Mouse (Mus musculus) gastrocnemius, postnatal 36 days (tissue): ENCODE results near the gene Apol11b. TPM values are rescaled to one million over a fixed set of nuclear protein-coding genes. Genes with fewer than 3 reads are reported as not detected.
"Not testable (repeated sequence)": the region's sequence is repeated elsewhere in the genome, so short reads cannot be mapped to it uniquely, and the experiment has no call there.

Source experiments
- DNase-seq, 2 experiments: peaks; one replicate each; pipeline ENCODE4 v3.0.0; 2022
- intact Hi-C: fragments of 180-260 bp; cut with DNase I; formaldehyde crosslinking; loops from one replicate; pipeline ENCODE4 v1.15.1; 2025
- long read RNA-seq, 2 experiments: library from polyadenylated mRNA; stranded (forward); transcript quantifications; one replicate each; pipeline ENCODE4 v2.0.0; 2021
- total RNA-seq, 2 experiments: library from RNA; stranded (reverse); gene quantifications; 2 replicates each; pipeline ENCODE4 v1.2.3; 2021

Gene Apol11b
- not detected for total RNA-seq
- long read RNA-seq, experiment 1: 0 reads
- long read RNA-seq, experiment 2, partial matches to known transcripts: 0 of 1 reads
- long read RNA-seq, experiment 2, other reads (novel, unspliced or antisense): 0 of 1 reads

DNA sequence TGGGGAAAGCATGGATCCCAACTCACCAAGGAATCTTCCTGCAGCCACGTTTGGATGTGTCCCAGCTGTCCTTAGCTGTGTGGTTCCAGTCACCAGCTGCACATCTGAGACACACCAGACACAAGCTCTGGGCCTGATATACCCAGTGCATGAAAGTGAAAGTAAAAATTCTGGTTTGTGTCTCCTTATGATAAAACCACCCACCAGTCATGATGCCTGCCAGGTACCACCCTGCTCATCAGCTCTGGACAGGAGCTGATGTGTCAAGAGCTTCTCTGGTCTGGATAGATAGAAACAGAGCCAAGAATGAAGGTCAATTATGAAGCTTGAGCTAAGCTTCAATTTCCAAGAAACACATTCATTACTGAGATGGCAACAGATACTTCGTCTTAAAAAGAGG is at the start of gene Apol11b:
Gene Apol11b, minus strand, starts transcription at position 111 of the 400 bp plus-strand sequence.
- intact Hi-C loops, DNase-seq: not testable (repeated sequence)

DNA sequence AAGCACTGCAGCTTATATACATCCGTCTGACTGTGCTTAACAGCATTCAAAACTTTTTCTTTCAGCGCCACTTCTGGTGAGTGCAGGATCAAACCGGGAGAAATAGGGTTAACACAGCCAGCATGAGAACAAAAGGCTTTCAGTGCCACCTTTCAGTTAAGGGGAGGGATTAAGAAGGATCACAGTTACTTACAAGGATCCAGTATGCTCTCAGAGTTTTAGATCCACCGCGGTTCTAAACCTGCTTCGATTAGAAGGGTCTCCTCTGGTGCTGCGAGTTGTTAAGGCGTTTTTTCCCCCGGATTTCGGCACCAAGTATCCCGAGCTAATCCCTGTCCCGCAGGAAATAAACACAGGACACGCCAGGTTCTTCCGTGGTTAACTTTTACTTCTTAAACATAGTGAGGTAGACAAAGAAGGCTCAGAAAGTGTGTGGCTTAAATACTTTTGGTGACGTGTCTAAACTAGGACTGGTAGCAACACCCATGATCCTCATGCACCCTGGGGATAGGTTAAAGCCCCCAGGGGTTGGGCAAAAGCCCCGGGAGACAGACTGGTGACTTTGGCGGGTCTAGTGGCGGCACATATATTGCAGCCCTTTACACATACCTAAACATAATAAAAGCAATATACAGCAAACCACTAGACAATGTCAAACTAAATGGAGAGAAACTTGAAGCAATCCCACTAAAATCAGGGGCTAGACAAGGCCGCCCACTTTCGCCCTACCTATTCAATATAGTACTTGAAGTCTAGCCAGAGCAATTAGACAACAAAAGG is 48.6 kb upstream of the Apol11b start:
- intact Hi-C loops, DNase-seq: not testable (repeated sequence)

DNA sequence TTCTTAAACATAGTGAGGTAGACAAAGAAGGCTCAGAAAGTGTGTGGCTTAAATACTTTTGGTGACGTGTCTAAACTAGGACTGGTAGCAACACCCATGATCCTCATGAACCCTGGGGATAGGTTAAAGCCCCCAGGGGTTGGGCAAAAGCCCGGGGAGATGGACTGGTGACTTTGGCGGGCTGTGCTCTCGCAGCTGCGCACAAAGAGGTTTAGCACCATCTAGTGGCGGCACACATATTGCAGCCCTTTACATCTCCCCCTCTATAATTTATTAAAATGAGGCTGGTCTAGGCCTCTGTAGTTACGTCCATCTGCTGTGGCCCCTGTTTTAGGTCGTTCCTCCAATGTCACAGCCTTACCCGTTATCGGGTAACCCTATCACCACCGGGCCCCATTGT is 40.9 kb upstream of the Apol11b start:
- peak; percentile 6 to 14 for DNase-seq
- intact Hi-C loops: not testable (repeated sequence)

DNA sequence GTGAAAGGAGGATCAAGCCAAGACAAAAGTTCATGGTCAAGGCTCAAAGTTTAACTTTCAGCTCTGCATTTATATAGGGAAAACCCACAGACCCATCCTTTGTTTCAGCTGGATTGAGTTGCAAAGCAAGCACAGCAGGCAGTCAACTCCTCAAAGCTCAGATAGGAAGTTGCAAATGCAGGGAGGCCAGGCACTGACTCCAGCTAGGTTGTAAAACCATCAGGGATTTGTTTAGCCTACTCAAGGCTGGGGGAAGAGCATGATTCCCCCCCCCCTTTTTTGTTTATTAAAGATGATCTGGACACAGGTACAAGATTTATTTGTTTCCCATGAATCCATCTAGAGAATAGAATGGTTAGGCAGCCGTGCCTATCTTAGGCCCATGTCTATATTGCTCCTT is 31.0 kb upstream of the Apol11b start:
- DNase-seq, intact Hi-C loops: not testable (repeated sequence)

DNA sequence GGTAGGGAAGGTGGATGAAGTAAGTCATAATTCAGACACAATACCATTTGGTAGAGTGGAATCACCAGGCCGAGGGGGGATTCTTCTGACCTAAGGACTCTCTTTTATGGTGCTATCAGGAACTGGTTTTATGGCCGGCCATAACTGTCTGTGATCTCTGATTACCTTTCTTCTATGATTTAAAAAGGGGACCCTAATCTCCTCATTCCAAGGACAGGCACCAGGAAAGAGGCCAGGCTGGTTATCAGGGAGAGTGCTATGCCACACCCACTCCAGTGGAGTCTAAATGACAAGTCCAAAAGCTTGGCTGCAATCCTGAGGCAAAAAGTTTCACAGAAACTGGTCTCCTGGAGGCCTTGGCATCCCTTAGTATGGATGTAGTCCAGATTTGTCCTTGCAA is 18.8 kb upstream of the Apol11b start:
- DNase-seq, intact Hi-C loops: not testable (repeated sequence)

DNA sequence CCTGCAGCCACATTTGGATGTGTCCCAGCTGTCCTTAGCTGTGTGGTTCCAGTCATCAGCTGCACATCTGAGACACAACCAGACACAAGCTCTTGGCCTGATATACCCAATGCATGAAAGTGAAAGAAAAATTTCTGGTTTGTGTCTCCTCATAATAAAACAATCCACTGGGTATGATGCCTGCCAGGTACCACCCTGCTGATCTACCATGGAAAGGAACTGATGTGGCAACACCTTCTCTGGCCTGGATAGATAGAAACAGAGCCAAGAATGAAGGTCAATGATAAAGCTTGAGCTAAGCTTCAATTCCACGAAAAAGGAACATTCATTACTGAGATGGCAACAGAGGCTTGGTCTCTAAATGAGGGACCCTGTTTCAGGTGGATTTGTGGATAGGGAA is 16.7 kb upstream of the Apol11b start:
- DNase-seq, intact Hi-C loops: not testable (repeated sequence)

DNA sequence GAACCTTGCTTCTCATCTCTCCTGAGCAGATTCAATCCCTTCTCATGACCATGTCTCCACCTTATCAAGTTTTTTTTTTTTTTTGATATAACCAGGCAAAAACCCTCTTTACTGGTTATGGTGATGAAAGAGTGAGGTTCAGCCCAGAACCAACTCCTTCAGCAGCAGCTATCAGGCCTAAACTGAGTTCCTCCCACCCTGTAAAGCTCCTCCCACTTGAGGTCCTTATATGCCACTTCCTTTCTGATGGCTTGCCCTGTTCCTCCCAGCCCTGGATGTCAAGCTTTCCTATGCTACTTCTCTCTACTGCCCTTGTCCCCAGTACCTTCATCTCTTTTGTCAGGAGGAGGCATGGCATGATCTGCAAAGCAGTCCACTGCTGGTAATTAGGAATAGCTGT is 8.1 kb upstream of the Apol11b start:
- DNase-seq, intact Hi-C loops: not testable (repeated sequence)

DNA sequence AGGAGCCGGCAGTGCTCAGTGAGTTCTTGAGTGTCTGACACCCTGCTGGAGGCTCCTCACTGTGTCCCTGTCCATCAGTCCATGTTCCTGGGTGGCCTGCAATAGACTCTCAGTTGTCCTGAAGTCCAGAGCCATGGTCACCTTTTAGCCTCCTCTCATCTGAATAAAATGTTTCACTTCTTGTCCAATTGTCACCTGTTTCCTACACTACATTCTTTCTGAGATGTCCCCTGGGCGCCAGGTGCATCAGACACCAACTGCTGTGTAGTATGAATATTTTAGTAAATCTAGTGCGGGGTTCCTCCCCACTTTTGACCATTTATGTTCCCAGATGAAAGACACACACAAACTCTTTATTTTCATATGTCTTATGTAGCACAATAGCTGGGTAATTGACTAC is 13.3 kb downstream of the Apol11b start:
- intact Hi-C loops: loop anchor here (2.0 kb wide), 1 partner anchor 107 kb away; no protein-coding TSS in a partner anchor
- DNase-seq: not testable (repeated sequence)

DNA sequence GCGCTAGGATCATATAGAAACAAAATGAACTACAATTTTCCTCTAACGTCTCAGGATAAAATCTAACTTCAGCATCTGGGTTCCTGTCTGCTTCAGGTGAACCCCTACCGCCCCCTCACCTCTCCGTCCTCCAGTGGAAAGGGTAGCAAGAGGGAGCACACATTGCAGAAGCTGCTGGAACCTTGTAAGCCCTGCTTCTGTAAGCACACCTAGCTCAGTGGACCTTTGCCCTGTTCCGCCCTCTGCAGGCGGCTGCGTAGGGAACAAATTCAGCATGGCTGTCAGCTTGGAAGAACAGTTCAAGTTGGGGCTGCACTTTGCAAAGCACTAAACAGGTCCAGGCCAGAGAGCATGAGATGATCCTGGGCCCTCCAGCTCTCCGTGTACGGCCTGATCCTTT is 14.4 kb downstream of the Apol11b start:
- DNase-seq, intact Hi-C loops: not testable (repeated sequence)

DNA sequence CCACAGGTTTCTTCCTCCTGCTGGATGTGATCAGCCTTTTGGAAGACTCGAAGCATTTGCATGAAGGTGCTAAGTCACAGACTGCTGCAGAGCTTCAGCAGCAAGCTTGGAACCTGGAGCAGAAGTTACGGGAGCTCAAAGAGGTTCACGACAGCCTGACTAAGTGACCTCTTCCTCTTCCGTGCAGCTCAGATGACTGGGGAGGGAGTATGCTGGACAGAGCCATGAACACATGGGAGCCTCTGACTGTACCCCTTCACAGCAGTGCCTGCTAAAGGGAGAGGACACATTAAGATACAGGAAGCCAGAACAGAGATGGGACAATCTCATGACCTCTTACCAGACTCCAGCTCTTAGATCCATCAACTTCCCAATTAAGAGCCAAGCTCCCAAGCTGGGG is 16.6 kb downstream of the Apol11b start:
- DNase-seq, intact Hi-C loops: not testable (repeated sequence)

DNA sequence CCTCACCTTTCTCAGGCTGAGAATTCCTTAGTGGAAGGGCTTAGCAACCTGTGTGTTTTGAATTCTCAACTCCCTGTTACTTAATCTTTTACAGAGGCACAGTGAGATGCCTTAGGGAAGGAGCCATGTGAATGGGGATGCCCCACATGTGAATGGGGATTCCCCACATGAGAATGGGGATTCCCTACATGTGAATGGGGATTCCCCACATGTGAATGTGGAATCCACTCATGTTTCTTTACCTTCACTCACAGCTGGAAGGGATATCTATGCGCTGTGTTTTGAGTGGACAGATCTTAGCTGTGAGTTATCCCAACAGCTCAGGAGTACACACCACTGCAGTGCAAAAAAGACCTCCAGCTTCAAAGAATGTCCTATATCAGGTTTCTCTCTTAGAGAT is 18.4 kb downstream of the Apol11b start:
- intact Hi-C loops: no loop called here
- DNase-seq: no peak

DNA sequence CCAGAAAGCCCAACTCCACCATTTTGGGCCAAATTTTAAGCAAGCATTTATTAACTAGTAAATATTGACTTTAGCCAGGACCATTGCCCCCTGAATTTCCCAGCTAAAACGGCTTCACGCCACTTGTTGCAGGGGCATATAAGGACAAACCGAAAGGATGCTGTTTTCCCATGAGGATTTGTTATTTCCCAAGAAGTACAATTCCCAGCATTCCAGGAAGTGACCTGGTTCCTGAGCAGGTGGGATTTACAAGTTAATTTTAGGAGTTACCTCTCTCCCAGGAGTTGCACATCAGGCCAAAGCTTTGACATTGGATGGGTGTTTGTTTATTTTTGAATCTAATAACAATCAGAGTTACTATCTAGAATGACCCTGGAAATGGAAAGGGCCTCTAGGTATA is 37.0 kb downstream of the Apol11b start:
- intact Hi-C loops: no loop called here
- no peak for DNase-seq

DNA sequence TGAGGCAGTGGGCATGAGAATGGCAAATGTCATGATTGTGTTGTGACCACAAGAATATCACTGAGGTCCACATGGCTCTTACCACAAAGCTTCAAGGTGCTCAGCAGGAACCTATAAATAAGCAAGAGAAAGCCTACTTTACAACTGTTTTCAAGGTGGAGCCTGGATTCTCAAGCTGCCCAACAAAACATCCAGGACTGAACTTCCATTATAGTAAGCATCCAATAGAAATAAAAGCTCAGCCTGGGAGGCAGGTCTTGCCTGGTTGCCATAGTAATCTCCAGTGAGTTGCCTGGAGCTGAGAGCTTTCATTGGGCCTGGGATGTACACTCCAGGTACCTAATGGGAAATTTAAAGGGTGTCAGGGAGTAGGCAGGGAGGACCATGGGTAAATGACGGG is 44.1 kb downstream of the Apol11b start, which contains the start of gene Gm36245:
Gene Gm36245, plus strand, starts transcription at position 301 of the 400 bp plus-strand sequence.
- DNase-seq: no peak
- intact Hi-C loops: no loop called here

DNA sequence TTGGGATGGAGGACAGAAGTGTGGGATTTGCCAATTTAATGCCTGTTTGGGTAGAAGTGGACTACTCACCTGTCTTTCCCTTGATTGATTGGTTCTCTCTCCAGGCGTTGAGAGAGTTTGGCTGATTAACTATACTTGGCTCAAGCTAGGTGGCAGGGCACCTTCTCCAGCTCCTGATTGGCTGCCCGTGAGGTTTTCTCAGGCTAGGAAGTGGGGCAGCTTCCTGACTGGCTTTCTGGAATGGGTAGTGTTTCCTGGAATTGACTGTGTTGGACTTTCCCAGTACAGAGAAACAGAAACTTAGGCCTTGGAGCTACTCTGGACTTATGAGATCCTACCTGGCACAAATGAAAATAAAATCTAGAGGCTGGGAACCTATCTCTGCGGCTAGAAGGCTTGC is 44.7 kb downstream of the Apol11b start:
- no peak for DNase-seq
- intact Hi-C loops: no loop called here

DNA sequence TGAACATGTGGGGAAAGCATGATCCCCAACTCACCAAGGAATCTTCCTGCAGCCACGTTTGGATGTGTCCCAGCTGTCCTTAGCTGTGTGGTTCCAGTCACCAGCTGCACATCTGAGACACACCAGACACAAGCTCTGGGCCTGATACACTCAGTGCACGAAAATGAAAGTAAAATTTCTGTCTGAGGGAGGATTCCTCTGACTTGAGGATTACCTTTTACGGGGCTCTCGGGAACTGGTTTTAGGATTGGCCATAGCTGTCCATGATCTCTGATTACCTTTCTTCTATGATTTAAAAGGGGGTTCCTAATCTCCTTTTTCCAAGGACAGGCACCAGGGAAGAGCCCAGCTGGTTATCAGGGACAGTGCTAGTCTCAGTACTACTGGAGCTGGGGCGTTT is 47.1 kb downstream of the Apol11b start, which contains the start of gene Apol10b:
Gene Apol10b, minus strand, starts transcription at position 165 of the 400 bp plus-strand sequence.
- no peak for DNase-seq
- intact Hi-C loops: no loop called here

DNA sequence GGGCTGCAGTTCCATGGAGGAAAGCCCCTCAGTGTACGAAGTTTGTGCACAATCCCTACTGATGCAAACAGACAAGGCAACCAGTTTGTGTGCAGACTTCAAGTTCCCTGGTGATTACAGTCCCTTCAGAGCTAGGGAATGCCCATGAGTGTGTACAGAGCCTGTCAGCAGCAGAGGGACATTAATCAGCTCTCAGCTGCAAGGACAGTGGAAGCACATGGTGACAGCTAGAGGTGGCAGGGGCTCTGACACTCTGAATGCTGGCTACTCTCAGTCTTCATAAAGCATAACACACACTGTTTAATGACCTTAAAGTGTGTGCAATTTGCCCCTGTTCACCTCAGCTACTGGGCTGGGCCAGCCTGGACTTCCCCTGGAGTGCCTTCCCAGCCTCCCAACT is 49.5 kb downstream of the Apol11b start:
- DNase-seq: no peak
- intact Hi-C loops: no loop called here

DNA sequence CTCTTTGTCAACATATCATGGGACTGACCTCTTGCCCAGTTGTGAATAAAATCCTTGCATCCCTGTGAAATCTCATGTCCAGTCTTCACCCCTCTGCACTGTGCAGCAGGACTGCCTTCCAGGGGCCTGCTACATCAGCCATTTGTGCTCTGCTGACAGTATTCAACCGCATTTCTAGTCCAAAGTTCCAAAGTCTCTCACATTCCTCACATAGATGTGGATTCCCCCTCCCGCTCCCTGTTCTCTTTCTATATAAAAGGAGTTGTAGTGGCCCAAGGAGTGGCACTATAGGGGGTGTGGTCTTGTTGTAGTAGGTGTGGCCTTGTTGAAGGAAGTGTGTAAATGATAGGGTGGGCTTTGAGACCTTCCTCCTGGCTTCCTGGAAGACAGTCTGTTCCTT is 52.2 kb downstream of the Apol11b start:
- intact Hi-C loops: no loop called here
- no peak for DNase-seq

DNA sequence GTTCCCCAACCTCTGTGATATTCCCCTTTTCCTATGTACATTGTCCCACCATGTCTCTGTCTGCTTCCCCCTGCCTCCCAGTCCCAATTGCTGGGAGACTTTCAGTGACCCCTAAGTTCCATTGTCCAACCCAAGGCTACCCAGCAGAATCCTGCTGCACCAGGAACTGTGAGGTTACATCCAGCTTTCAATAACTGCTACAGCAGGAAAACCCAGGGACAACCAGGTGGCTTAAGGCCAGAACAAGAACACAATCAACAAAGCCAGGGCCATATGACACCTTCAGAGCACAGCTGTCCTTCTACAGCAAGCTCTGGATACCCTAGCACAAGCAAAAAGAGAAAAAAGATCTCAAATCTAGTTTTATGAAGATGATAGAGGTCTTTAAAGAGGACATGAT is 54.1 kb downstream of the Apol11b start:
- DNase-seq: no peak
- intact Hi-C loops: no loop called here

DNA sequence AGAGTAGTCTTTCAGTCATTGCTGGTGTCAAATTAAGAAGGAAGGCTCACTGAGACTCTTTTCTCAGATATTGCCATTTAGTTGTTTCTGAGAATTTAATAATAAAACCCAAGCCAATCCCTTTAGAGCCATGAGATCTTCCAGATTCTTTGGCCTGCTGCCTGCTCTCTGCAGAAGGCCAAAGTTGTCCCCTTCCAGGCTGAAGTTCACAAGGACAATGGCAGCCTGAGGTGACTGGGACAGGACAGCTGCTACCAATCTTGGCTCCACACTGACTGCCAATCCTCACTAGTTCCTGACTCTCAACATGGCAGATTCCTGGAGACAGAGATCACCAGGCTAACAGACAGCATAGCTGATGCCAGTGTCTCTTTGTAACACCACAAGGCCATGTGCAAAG is 56.1 kb downstream of the Apol11b start:
- DNase-seq: no peak
- intact Hi-C loops: no loop called here
